Mouse (Mus musculus) liver, embryonic 14.5 days (tissue): ENCODE data around the gene Olfm2.

ENCODE experiments used
- CTCF ChIP-seq: IDR thresholded peaks from 2 replicates; pipeline ENCODE4 v1.5.1; 2016; ENCODE audit warnings: antibody characterized with exemption, low read depth, control low read depth
- EP300 ChIP-seq: IDR thresholded peaks from 2 replicates; pipeline ENCODE4 v1.6.1; 2016; ENCODE audit warnings: antibody characterized with exemption, low read depth

DNA sequence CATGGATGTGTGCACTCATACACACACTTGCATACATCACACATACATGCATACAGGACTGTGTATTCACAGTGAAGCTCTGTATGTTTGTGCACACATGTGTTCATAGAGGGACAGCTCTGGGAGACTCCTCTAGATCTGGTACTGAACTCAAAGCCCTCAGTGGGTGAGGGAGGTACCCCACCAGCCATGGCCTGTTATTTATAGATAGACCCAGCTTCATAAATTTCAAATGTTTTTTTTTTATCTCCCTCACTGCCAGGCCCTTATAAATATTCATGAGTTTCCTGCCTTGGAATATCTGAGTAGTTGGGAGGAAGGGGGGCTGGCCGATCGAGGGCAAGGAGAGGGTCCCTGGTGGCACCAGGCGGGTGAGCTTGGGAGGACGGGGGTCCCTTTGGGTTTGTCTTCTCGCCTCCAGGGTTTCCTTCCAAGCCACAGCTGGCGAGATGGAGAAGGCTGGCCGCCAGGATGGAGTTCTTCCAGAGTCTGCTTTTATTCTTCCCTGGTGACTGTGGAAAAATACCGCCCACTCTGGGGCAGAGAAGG is 42.2 kb downstream of the Olfm2 start:
- no peak for TF ChIP-seq CTCF
- no peak for TF ChIP-seq EP300
